Mouse (Mus musculus) heart, embryonic 15.5 days (tissue): Measurements from ENCODE around the gene Fndc7. TPM values are rescaled to one million over a fixed set of nuclear protein-coding genes. Genes with fewer than 3 reads are reported as not detected.

Source experiments
- ATAC-seq: fragments of 200-750 bp; cut with Nextera tagmentation; replicated peaks from 2 replicates; pipeline ENCODE4 v1.8.0; 2017; ENCODE audit warnings: low read depth, moderate TSS enrichment; ENCODE audit not compliant: insufficient number of reproducible peaks, insufficient read depth, low FRiP score
- H3K27ac ChIP-seq: fragments of 300-500 bp; sonication (generic); 2 replicates; pipeline ENCODE4 v1.5.1; 2015; ENCODE audit warnings: mild to moderate bottlenecking, inconsistent platforms
- H3K27me3 ChIP-seq: fragments of 300-500 bp; sonication (generic); 2 replicates; pipeline ENCODE4 v1.6.1; 2015; ENCODE audit warnings: inconsistent platforms
- H3K36me3 ChIP-seq: fragments of 300-500 bp; sonication (generic); 2 replicates; pipeline ENCODE4 v1.6.1; 2015; ENCODE audit warnings: mild to moderate bottlenecking, inconsistent platforms
- H3K4me1 ChIP-seq: fragments of 300-500 bp; sonication (generic); replicated peaks from 2 replicates; pipeline ENCODE4 v1.6.1; 2015; ENCODE audit warnings: inconsistent platforms
- H3K4me2 ChIP-seq: fragments of 300-500 bp; sonication (generic); 2 replicates; pipeline ENCODE4 v1.6.1; 2015; ENCODE audit warnings: inconsistent platforms, mild to moderate bottlenecking, moderate library complexity
- H3K4me3 ChIP-seq: fragments of 300-500 bp; sonication (generic); 2 replicates; pipeline ENCODE4 v1.5.1; 2015; ENCODE audit warnings: mild to moderate bottlenecking, inconsistent platforms
- H3K9ac ChIP-seq: fragments of 300-500 bp; sonication (generic); 2 replicates; pipeline ENCODE4 v1.6.1; 2015; ENCODE audit warnings: mild to moderate bottlenecking, inconsistent platforms
- H3K9me3 ChIP-seq: fragments of 300-500 bp; sonication (generic); replicated peaks from 2 replicates; pipeline ENCODE4 v1.6.1; 2016; ENCODE audit warnings: inconsistent platforms
- WGBS: fragments of 180-500 bp; shearing (Covaris S2); methylation state at CpG from one replicate; pipeline ENCODE4 v1.1.7; 2015; ENCODE audit warnings: mixed read lengths; 5-methylcytosine and 5-hydroxymethylcytosine counted together
- polyA plus RNA-seq: library from polyadenylated mRNA; unstranded; fragments of >200 nt; fragmentation: Nextera tagmentation; extraction: Ambion mirVana; gene quantifications from 2 replicates; pipeline ENCODE4 v1.2.1, GENCODE M21; 2015

Fndc7 gene
- polyA plus RNA-seq = 0.09 and 0.36 TPM in 2 replicates

- Histone ChIP-seq H3K9ac (no peak within 1 kb of the TSS), H3K36me3 (no peaks in the 10 kb centered on the region), H3K4me3 (no peak within 1 kb of the TSS), H3K27ac (no peak within 1 kb of the TSS), H3K9me3 (no peaks in the 10 kb centered on the region), H3K27me3 (no peaks in the 10 kb centered on the region), H3K4me1 (peaks cover 16% of the 10 kb centered on the region), H3K4me2 (no peak within 1 kb of the TSS)
- no peak for ATAC-seq
- WGBS = 92% methylated on average over 1 of the region's 1 CpGs
Observed at GRCm38 (mm10) chr3:108889908-108890307, at the start of gene Fndc7. Fndc7 (minus strand) TSS chr3:108890008.

DNA sequence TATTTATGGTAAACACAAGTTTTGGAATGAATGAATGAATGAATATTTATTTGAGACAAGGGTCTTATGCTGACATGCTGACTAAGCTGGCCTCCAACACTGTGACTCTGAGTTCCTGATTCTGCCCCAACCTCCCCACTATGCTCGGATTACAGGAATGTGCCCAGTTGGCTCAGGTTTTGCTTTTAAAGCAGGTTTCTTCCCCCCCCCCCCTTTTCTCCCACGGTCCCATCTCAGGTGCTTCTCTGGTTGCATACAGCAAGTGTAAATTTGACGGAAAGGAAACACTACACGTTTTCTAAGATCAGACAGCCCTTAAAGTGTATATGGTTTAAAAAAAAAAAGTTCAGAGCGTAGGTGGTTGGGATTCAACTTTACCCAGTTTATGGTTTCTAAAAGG, 49.8 kb upstream of the Fndc7 start, which contains the start of gene Henmt1:
Gene Henmt1 (plus strand): TSS at position 301 of the 400 bp plus-strand sequence.
- H3K27me3 ChIP-seq = peaks cover 3% of the 10 kb centered on the region; the same call in 1 of the 2 replicates
- ATAC-seq = no peak
- peak within 1 kb of the TSS; percentile 36 for H3K4me3 ChIP-seq
- 72% methylated on average over 5 of the region's 5 CpGs for WGBS
- H3K4me2 ChIP-seq = peak within 1 kb of the TSS; percentile 74
- H3K4me1 ChIP-seq = peaks cover 5% of the 10 kb centered on the region; the same call in 1 of the 2 replicates
- no peaks in the 10 kb centered on the region for H3K9me3 ChIP-seq
- no peak within 1 kb of the TSS for H3K27ac ChIP-seq
- no peaks in the 10 kb centered on the region for H3K36me3 ChIP-seq
- H3K9ac ChIP-seq = no peak within 1 kb of the TSS

DNA sequence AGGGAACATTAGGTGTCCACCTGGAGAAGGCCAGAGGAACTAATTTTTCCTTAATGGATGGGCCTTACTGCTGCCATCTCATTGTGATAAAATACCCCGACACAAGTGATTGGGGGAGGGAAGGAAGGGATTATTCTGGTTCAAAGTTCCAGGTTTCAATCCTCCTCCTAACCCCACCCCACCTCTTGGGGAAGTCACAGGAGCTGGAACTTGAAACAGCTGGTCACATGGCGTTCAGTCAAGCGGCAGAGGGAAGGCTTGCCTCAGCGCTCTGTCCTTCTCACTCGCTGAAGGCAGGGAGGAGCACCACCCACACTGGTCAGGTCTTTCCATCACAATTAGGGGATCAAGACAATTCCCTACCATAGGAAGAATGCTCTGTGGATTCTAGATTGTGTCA, 48.9 kb upstream of the Fndc7 start:
- no peaks in the 10 kb centered on the region for H3K9me3 ChIP-seq
- H3K36me3 ChIP-seq = no peaks in the 10 kb centered on the region
- H3K27me3 ChIP-seq = peaks cover 3% of the 10 kb centered on the region; the same call in 1 of the 2 replicates
- no peak overlapping the region for H3K4me2 ChIP-seq
- ATAC-seq = no peak
- no peak overlapping the region for H3K4me3 ChIP-seq
- H3K4me1 ChIP-seq = peaks cover 5% of the 10 kb centered on the region; the same call in 1 of the 2 replicates
- no peak overlapping the region for H3K27ac ChIP-seq
- no peak overlapping the region for H3K9ac ChIP-seq
- 88% methylated on average over 5 of the region's 5 CpGs for WGBS

DNA sequence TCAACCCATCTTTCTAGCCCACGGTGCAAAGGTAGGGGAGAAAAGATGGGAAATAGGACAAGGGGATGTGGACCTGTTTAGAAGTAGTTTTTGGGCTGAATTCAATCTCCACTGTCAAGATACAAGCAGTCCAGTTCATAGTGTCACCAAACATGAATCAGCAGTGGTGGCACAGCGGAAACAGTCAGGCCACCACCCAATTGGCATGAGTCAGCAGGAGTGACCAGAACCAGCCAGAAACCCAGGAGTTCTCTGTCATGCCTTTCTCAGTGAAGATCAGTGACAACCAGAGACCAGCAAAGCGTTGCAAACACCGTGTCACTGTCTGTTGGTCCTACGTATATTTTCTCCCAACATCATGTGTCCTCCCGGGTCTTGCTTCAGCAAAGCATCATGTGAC, 43.7 kb upstream of the Fndc7 start:
- H3K9me3 ChIP-seq = no peaks in the 10 kb centered on the region
- no peak overlapping the region for H3K9ac ChIP-seq
- WGBS = 93% methylated on average over 6 of the region's 6 CpGs
- no peak overlapping the region for H3K27ac ChIP-seq
- no peak overlapping the region for H3K4me2 ChIP-seq
- no peak overlapping the region for H3K4me3 ChIP-seq
- no peaks in the 10 kb centered on the region for H3K4me1 ChIP-seq
- H3K36me3 ChIP-seq = no peaks in the 10 kb centered on the region
- H3K27me3 ChIP-seq = no peaks in the 10 kb centered on the region
- ATAC-seq = no peak

DNA sequence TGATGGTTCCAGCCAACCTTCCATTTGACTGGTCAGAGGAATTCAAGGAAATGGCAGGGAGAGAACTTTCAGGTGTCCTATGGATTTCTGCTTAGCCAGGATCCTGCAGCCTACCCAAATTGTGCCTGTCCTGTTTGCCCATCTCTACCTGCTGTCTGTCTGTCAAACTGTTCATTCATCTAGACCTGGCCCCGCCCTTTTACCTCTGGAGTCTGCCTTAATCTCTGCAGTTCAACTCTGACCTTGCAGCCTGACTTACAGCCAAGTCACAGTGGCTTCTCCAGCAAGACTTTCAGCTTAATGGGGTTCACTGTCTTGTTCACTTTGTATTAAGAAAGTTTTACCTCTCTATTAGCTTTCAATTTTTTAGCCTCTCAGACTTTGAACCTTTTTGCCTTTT, 36.5 kb upstream of the Fndc7 start:
- Histone ChIP-seq H3K4me1 (no peaks in the 10 kb centered on the region), H3K9ac (no peak overlapping the region), H3K4me2 (no peak overlapping the region), H3K27me3 (no peaks in the 10 kb centered on the region), H3K27ac (no peak overlapping the region), H3K36me3 (no peaks in the 10 kb centered on the region), H3K4me3 (no peak overlapping the region), H3K9me3 (no peaks in the 10 kb centered on the region)
- no peak for ATAC-seq
- whole genome bisulfite sequencing = 66% methylated on average over 1 of the region's 1 CpGs

GRCm38 (mm10) chr3:108925677-108926076, 35.9 kb upstream of the Fndc7 start:
- Histone ChIP-seq H3K4me1 (no peaks in the 10 kb centered on the region), H3K36me3 (no peaks in the 10 kb centered on the region), H3K27ac (no peak overlapping the region), H3K27me3 (no peaks in the 10 kb centered on the region), H3K9me3 (no peaks in the 10 kb centered on the region), H3K4me2 (no peak overlapping the region), H3K4me3 (no peak overlapping the region), H3K9ac (no peak overlapping the region)
- no peak for ATAC-seq
- WGBS = 83% methylated on average over 4 of the region's 4 CpGs

DNA sequence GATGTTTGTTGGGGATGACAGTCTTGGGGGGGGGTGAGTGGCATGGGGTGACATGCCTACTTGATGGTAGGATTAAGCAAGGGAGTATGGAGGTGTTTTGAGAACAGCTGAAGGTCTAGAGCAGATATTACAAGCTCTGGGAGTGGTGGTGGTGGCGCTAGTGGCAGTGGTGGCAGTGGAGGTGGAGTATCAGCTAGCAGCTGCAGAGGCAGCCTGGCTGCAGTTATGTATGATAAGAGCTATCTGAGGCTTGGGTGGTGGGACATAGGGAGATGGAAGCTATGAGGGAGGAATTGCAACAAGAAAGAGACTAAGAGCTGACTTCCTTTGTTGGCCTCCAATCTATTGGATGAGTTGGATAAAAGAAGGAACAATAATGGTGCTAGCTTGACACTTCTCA, 32.0 kb upstream of the Fndc7 start:
- Histone ChIP-seq H3K36me3 (no peaks in the 10 kb centered on the region), H3K4me2 (no peak overlapping the region), H3K27ac (no peak overlapping the region), H3K9ac (no peak overlapping the region), H3K9me3 (no peaks in the 10 kb centered on the region), H3K27me3 (no peaks in the 10 kb centered on the region), H3K4me1 (no peaks in the 10 kb centered on the region), H3K4me3 (no peak overlapping the region)
- ATAC-seq = no peak
- WGBS = 75% methylated on average over 1 of the region's 1 CpGs

DNA sequence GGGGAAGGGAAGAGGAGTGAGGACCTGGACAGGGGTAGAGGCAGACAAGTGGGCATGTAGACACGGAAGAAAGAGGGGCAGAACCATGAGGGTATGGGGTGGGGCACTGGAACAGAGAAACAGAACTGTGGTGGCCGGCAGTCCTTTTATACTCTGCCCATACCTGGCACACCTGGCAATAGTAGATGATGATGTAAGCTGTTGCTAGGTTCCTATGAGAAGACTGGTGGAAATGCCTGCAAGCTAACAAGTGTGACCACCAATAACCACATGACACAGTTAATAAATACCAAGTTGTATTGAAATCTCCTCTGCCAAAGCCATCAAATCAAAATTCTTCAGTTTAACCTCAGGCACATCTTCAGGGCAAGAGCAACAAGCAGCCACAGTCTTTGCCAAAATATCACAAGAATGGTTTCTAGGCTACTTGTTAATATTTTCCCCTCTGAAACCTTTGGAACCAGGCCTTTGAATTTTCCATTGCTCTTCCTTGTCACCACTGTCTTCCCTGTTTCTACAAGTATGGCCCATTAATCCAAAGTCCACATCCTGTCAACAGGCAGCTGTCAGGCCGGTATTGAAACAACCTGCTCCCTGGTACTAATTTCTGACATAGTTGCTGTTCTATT, 30.7 kb upstream of the Fndc7 start:
- no peak for ATAC-seq
- Histone ChIP-seq H3K36me3 (no peaks in the 10 kb centered on the region), H3K27me3 (no peaks in the 10 kb centered on the region), H3K4me2 (no peak overlapping the region), H3K4me3 (no peak overlapping the region), H3K9ac (no peak overlapping the region), H3K27ac (no peak overlapping the region), H3K9me3 (no peaks in the 10 kb centered on the region), H3K4me1 (no peaks in the 10 kb centered on the region)
- WGBS = 78% methylated on average over 3 of the region's 3 CpGs

- no peak overlapping the region for H3K4me2 ChIP-seq
- H3K4me1 ChIP-seq = no peaks in the 10 kb centered on the region
- no peak overlapping the region for H3K9ac ChIP-seq
- no peaks in the 10 kb centered on the region for H3K9me3 ChIP-seq
- H3K4me3 ChIP-seq = no peak overlapping the region
- 89% methylated on average over 1 of the region's 1 CpGs for WGBS
- ATAC-seq = no peak
- H3K27me3 ChIP-seq = no peaks in the 10 kb centered on the region
- no peak overlapping the region for H3K27ac ChIP-seq
- no peaks in the 10 kb centered on the region for H3K36me3 ChIP-seq
Observed at GRCm38 (mm10) chr3:108918852-108919251, 29.0 kb upstream of the Fndc7 start.

GRCm38 (mm10) chr3:108917986-108918385, 28.2 kb upstream of the Fndc7 start:
- Histone ChIP-seq H3K9ac (no peak overlapping the region), H3K27me3 (no peaks in the 10 kb centered on the region), H3K4me2 (no peak overlapping the region), H3K27ac (no peak overlapping the region), H3K4me1 (no peaks in the 10 kb centered on the region), H3K9me3 (no peaks in the 10 kb centered on the region), H3K4me3 (no peak overlapping the region), H3K36me3 (no peaks in the 10 kb centered on the region)
- no peak for ATAC-seq
- WGBS = 57% methylated on average over 3 of the region's 3 CpGs

DNA sequence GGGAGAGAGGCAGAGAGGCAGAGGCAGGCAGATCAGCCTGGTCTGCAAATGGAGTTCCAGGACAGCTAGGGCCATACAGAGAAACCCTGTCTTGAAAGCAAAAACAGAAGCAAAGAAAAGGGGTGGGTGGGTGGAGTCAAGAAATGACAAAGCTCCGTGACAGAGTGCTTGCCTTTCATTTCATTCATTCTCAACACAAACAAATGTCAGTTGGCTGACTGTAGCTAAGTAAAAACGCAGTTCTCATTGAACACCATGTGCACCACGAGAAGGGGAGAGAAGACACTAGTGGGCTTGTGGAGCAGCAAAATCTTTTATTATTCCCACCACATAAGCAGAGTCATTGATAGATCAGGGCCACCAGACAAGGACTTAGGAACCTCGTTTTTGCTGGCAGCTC, 27.0 kb upstream of the Fndc7 start:
- Histone ChIP-seq H3K4me1 (no peaks in the 10 kb centered on the region), H3K27ac (no peak overlapping the region), H3K27me3 (no peaks in the 10 kb centered on the region), H3K36me3 (no peaks in the 10 kb centered on the region), H3K9ac (no peak overlapping the region), H3K9me3 (no peaks in the 10 kb centered on the region), H3K4me2 (no peak overlapping the region), H3K4me3 (no peak overlapping the region)
- WGBS = 47% methylated on average over 4 of the region's 4 CpGs
- ATAC-seq = no peak

- no peak overlapping the region for H3K4me2 ChIP-seq
- H3K4me1 ChIP-seq = no peaks in the 10 kb centered on the region
- WGBS = 69% methylated on average over 1 of the region's 1 CpGs
- ATAC-seq = no peak
- H3K9ac ChIP-seq = no peak overlapping the region
- no peaks in the 10 kb centered on the region for H3K9me3 ChIP-seq
- no peak overlapping the region for H3K4me3 ChIP-seq
- no peaks in the 10 kb centered on the region for H3K27me3 ChIP-seq
- no peaks in the 10 kb centered on the region for H3K36me3 ChIP-seq
- no peak overlapping the region for H3K27ac ChIP-seq
Observed at GRCm38 (mm10) chr3:108915999-108916398, 26.2 kb upstream of the Fndc7 start.
